Mouse (Mus musculus): ENCODE results near the gene Tgfb3. TPM values are rescaled to one million over a fixed set of nuclear protein-coding genes. Genes with fewer than 3 reads are reported as not detected.

The Tgfb3 gene
- total RNA-seq, 2 experiments from 2014 or later: 15.4 to 16.0 TPM

GRCm38 (mm10) chr12:86047376-86047775 lies 31.5 kb downstream of the Tgfb3 start:
- Histone ChIP-seq H3K4me3 (no peak overlapping the region), H3K27ac (no peak overlapping the region)
- intact Hi-C loops (cut with DNase I): no loop called here
- no peak for DNase-seq (ENCODE audit: extremely low spot score in 1 of 2, low spot score in 2 of 2)
- TF ChIP-seq CTCF (IDR thresholded peaks at IDR 0.05): no peak

- no peak for TF ChIP-seq CTCF (IDR thresholded peaks at IDR 0.05)
- intact Hi-C loops (cut with DNase I): no loop called here
- DNase-seq (ENCODE audit: extremely low spot score in 1 of 2, low spot score in 2 of 2): no peak
- no peak overlapping the region for H3K27ac ChIP-seq
- H3K4me3 ChIP-seq: no peak overlapping the region
These were observed 32.1 kb downstream of the Tgfb3 start for GRCm38 (mm10) chr12:86046776-86047175.

GRCm38 (mm10) chr12:86046141-86046540 lies 32.7 kb downstream of the Tgfb3 start:
- H3K4me3 ChIP-seq: no peak overlapping the region
- intact Hi-C loops (cut with DNase I): no loop called here
- TF ChIP-seq CTCF (IDR thresholded peaks at IDR 0.05): no peak

GRCm38 (mm10) chr12:86039751-86040150 lies 39.1 kb downstream of the Tgfb3 start:
- intact Hi-C loops (cut with DNase I): no loop called here
- no peak for TF ChIP-seq CTCF (IDR thresholded peaks at IDR 0.05)

More at GRCm38 (mm10) chr12:86046141-86046540, 32.7 kb downstream of the Tgfb3 start:
- H3K27ac ChIP-seq: no peak overlapping the region
- DNase-seq (ENCODE audit: extremely low spot score in 1 of 2, low spot score in 2 of 2): no peak

GRCm38 (mm10) chr12:86039078-86039477 lies 39.8 kb downstream of the Tgfb3 start:
- no peak for TF ChIP-seq CTCF (IDR thresholded peaks at IDR 0.05)
- intact Hi-C loops (cut with DNase I): no loop called here
- DNase-seq (ENCODE audit: extremely low spot score in 1 of 2, low spot score in 2 of 2): no peak
- Histone ChIP-seq H3K4me3 (no peak overlapping the region), H3K27ac (no peak overlapping the region)

More at GRCm38 (mm10) chr12:86039751-86040150, 39.1 kb downstream of the Tgfb3 start:
- H3K27ac ChIP-seq: no peak overlapping the region
- H3K4me3 ChIP-seq: no peak overlapping the region
- DNase-seq (ENCODE audit: extremely low spot score in 1 of 2, low spot score in 2 of 2): no peak

GRCm38 (mm10) chr12:86037235-86037921 lies 41.5 kb downstream of the Tgfb3 start:
- DNase-seq (ENCODE audit: extremely low spot score in 1 of 2, low spot score in 2 of 2): no peak
- no peak overlapping the region for H3K4me3 ChIP-seq
- no peak overlapping the region for H3K27ac ChIP-seq
- TF ChIP-seq CTCF (IDR thresholded peaks at IDR 0.05): no peak
- intact Hi-C loops (cut with DNase I): no loop called here

GRCm38 (mm10) chr12:86036368-86037166 lies 42.3 kb downstream of the Tgfb3 start:
- no peak for DNase-seq (ENCODE audit: extremely low spot score in 1 of 2, low spot score in 2 of 2)
- intact Hi-C loops (cut with DNase I): no loop called here
- Histone ChIP-seq H3K27ac (no peak overlapping the region), H3K4me3 (no peak overlapping the region)
- TF ChIP-seq CTCF (IDR thresholded peaks at IDR 0.05): no peak

GRCm38 (mm10) chr12:86035586-86035985 lies 43.3 kb downstream of the Tgfb3 start:
- no peak overlapping the region for H3K4me3 ChIP-seq
- no peak for DNase-seq (ENCODE audit: extremely low spot score in 1 of 2, low spot score in 2 of 2)
- intact Hi-C loops (cut with DNase I): no loop called here
- no peak for TF ChIP-seq CTCF (IDR thresholded peaks at IDR 0.05)
- no peak overlapping the region for H3K27ac ChIP-seq

GRCm38 (mm10) chr12:86030932-86031331 lies 47.9 kb downstream of the Tgfb3 start:
- intact Hi-C loops (cut with DNase I): no loop called here
- TF ChIP-seq CTCF (IDR thresholded peaks at IDR 0.05): no peak

GRCm38 (mm10) chr12:86027747-86028146 lies 51.1 kb downstream of the Tgfb3 start:
- intact Hi-C loops (cut with DNase I): loop anchor here (5.0 kb wide), 1 partner anchor 180 kb away; no protein-coding TSS in a partner anchor
- no peak for TF ChIP-seq CTCF (IDR thresholded peaks at IDR 0.05)
- Histone ChIP-seq H3K4me3 (no peak overlapping the region), H3K27ac (no peak overlapping the region)
- no peak for DNase-seq (ENCODE audit: extremely low spot score in 1 of 2, low spot score in 2 of 2)

More at GRCm38 (mm10) chr12:86030932-86031331, 47.9 kb downstream of the Tgfb3 start:
- Histone ChIP-seq H3K4me3 (no peak overlapping the region), H3K27ac (no peak overlapping the region)
- DNase-seq (ENCODE audit: extremely low spot score in 1 of 2, low spot score in 2 of 2): no peak

- DNase-seq (ENCODE audit: extremely low spot score in 1 of 2, low spot score in 2 of 2): no peak
- intact Hi-C loops (cut with DNase I): loop anchor here (5.0 kb wide), 1 partner anchor 180 kb away; no protein-coding TSS in a partner anchor
- Histone ChIP-seq H3K4me3 (no peak overlapping the region), H3K27ac (no peak overlapping the region)
- no peak for TF ChIP-seq CTCF (IDR thresholded peaks at IDR 0.05)
These were observed 51.8 kb downstream of the Tgfb3 start for GRCm38 (mm10) chr12:86027000-86027399.

- intact Hi-C loops (cut with DNase I): loop anchor here (5.0 kb wide), 1 partner anchor 178 kb away; no protein-coding TSS in a partner anchor
- no peak for TF ChIP-seq CTCF (IDR thresholded peaks at IDR 0.05)
- Histone ChIP-seq H3K27ac (no peak overlapping the region), H3K4me3 (no peak overlapping the region)
- DNase-seq (ENCODE audit: extremely low spot score in 1 of 2, low spot score in 2 of 2): no peak
These were observed 53.4 kb downstream of the Tgfb3 start for GRCm38 (mm10) chr12:86025480-86025879.

Data from left cerebral cortex, adult 2 months (tissue).